Mouse (Mus musculus) MEL-GATA-1-ER (cell line): ENCODE data around the gene Gsk3a.

Source experiments
- DNase-seq: peaks from one replicate; pipeline ENCODE4 v3.0.0-alpha.2; 2012; ENCODE audit warnings: low read depth; ENCODE audit errors: extremely low read depth

Gsk3a gene

DNA sequence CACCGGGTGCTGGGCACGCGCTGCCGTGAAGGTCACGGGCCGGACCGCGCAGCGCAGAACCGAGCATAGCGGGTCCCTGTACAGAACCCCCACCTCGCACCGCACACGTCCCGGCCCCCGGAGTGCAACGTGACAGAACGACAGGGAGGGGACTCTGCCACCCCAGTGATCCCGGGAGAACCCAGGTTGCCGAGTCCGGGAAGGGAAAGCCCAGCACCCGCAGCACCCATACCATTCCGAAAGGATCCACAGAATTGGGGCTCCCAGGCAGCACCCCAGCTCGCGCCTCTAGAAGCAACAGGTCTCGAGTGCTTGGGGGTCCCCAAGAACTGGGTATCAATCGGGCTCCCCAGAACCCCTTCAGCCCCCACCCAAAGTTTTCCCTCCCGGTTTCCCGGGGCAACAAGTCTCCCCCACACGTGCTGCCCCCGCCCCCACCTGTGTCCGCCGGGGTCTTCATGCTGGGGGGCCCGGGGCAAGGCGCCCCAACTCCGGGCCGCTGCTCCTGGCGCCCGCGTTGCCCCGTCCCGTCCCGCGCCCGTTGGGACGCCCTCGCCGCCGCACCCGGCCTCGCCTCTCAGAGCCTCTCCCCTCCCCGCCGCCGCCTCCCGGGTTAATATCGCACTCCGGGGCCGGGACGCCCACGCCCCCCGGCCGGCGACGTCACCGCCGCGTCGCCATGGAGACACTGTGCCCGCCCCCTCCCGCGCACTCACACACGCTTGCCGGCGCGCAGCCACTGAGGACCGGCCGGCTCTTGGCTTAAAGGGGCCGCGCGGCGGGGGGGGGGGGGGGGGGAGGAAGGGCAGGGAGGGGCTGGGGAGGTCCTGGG, 12.7 kb upstream of the Gsk3a start, which contains the start of gene Erf:
Erf (minus strand) TSS at position 621 of the 832 bp plus-strand sequence.
- DNase-seq = no peak

DNA sequence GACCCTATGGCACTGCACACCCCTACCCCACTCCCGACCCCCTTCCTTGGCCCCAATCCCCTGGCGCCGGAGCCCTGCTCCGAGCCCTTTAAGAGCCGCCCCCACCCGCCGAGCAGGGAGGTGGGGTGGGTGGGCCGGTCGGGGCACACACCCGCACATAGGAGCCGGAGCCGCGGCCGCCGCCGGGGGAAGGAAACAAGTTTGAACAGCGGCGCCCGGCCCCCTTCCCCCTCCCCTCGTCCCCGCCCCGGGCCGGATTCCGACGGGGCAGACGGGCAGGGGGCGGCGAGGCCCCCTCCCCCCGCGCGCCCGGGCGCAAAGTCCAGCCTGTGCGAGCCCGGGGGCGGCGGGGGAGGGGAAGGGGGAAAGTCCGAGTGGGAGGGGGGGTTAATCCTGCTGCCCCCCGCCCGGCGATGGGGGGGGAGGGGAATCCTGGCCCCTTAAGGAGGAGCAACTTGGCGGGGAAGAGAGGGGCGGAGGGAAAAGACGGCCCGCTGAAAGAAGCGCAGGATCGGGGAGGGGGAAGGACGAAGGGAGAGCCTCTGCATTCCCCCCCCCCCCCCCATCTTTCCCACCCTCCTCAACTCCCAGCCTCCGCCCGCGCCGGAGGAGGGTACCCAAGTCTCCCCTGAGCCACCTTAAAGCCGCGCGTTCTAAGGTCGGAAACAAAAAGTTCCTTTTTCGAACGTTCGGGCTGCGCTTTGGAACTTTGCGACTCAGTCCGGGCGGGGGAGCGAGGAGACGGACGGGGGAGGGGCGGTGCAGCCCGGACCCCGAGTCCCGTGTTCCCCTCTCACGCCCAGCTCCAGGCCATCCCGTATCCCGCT, 11.9 kb upstream of the Gsk3a start:
- no peak for DNase-seq

DNA sequence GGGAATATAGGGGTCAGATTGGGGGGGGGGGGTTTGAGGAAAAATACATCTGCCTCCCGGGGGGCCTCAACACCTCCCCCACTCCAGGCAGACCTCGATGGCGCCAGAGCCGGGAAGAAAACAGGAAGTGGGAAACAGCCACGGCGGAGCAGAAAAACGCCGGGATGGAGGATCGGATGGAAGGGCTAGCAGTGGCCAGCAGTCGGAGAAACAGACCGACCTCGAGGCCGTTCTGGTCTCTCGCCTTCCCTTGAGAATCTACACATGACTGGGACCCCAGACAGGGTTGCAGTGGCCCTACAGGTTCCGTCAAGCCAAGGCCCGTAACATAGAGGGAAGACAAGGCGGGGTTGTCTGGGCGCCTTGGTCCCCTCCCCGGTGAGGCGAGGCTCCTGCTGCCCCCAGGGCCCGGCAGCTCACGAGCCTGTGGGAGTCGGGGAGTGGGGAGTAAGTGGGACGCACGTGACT, 11.2 kb upstream of the Gsk3a start:
- DNase-seq = no peak

DNA sequence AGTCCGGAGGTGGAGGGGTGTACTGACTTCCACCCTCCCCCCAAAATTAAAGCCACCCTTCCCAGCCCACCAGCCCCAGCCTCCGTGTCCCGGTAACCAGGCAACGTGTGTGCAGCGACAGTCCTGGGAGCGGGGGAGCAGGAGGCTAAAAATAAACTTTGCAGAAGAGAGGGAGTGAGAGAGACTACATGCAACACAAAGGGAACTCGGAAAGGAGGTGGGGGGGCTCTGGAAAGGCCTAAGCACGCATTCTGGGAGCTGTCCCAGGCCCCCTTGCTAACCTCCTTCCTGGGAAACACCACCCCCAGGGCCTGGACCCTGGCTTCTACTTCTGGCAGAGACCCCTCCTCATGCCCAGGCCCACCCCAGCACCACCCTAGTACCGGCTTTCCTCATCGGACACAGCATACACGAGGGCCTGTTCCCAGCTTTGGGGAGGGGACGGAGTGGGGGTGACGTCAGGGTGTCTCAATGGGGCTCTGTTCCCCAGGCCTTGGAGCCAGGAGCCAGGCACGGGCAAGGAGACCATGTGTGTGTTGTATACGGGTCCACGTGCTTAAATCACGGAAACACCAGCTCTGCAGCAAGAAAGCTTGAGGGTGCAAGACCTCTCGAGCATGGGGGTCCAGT, 10.5 kb upstream of the Gsk3a start:
- no peak for DNase-seq

DNA sequence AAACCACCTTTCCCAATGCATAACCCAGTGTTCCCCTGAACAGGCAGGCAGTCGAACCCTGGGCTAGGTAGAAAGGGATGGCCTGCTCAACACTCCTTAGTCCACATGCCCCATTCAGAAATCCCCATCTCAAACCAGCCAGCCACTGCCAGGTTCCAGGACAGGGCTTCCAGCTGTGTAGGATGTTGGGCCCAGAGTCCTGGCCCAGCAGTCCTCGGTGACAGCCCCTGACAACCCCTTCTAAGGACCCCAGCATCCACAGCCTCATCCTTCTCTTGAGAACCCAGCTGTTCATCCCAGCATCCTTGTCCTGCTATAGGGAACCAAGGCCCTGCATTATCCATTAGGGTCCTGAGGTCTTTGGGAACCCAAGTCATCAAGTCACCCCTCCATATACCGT, 9.8 kb upstream of the Gsk3a start:
- DNase-seq = no peak

DNA sequence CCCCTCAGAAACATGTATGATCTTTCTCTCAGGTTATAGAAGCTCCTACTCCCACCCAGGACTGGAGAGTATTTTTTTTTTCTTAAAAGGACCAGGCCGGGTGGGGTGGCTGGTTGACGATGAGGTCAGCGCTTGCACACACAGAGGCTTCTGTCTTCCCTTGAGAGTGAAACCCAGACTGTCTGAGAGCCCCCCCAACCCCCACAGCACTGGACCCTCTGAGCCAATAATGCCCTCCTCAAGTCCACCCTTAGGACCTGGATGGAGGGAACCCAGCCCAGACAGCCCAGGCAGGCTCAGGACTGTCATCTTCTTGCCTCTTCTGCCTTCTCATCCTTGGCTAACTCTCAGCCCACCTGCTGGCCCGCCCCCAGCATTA, 9.1 kb upstream of the Gsk3a start:
- DNase-seq = no peak

DNA sequence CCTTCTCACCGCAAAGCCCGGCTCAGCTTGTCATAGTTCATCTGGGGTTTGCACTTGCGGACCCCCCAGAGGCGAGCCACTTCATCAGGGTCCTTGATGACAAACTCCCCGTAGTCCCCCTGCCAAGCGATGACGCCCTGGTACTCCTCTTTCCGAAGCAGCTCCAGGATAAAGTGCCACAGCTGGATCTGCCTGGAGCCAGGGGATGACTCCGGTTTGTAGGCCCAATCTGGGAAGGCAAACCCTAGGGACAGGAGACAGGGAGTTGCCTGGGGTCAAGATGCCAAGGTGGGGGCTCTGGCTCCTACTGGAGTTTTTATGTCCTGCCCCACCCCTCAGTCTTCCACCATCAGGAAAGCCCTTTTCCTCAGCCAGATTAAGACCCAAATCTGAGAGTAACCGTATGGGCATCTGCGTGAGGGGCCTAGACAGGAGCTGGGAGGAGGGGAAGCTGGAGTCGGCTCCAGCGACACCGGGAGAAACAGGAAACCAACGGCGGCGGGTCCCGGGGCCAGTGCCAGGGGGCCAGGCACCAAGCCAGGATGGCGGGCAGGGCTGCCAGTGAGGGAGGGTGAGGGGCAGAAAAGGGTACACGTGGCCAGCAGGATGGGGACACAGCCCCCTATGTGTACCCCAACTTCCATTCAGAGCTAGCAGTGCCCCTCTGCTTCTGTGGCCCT, 8.6 kb upstream of the Gsk3a start:
- DNase-seq = no peak

DNA sequence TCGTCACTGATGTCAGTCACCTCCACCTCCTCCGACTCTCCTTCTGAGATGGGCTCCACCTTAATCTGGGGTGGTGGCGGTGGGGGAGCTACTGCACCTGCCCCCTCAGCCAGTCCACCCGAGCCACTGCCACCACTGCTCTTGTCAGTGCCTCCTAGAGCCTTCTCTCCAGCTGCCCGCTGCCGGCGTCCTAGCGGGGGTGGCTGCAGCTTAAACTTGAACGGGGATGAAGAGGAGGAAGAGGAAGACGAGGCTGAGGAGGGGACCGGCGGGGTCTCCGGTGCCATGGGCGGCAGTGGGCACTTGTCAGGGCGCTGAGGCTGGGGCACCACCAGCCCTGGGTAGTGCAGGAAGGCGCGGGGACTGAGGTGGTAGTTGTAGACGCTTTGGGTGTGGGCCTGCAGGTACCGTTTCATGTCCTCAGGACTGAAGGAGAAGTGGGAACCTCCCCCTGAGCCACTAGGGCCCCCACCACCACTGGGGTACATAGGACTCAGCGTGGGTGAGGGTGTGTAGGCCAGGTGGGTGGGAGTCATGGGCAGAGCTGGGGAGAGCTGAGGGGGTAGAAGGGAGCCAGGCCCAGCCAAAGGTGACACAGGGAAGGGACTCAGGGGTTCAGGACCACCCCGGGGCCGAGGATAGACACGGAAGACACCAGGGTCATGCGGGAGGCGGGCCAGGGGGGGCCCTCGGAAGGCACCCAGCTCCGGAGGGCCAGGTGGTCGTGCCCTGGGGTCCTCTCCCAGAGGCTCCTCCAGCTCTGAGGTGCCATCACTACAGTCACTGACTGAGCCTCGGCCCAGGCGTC, 7.1 kb upstream of the Gsk3a start:
- no peak for DNase-seq

DNA sequence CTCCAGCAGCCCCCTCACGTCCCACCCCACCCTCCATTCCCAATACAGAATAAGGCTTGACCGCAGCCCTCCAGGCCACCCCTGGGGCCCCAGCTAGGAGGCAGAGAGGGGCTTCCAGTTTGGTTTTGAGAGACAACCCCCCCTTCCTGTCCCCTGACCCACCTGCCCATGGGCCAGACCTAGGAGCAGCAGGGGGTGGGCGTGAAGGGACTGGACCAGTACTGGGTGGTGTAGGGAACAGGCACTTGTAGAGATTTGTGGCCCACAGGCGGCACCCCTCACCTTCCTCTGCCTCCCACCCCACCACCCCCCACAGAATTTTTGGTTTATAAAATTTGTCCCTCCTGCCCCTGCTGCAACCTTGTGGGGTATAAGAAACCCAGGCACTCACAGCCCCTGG, 5.7 kb upstream of the Gsk3a start:
- DNase-seq = no peak

DNA sequence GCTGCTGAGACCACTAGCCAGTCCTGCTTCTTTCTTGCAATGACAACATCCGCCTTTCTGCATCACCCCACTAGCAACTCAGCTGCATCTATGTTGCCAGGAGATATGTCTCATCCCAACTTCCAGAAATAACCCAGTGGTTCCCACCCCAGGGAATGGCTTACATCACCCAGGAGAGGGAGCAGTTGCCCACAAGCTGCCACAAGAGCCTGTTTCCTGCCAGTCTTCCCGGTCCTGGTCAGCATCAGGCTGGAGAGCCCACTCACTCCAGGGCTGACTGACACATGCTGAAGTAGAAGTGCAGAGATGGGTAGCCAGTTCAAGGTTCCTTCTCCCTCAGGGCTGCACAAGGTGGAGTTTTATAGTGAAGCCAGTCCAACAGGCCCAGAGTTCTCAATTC, 3.4 kb upstream of the Gsk3a start:
- DNase-seq = no peak

DNA sequence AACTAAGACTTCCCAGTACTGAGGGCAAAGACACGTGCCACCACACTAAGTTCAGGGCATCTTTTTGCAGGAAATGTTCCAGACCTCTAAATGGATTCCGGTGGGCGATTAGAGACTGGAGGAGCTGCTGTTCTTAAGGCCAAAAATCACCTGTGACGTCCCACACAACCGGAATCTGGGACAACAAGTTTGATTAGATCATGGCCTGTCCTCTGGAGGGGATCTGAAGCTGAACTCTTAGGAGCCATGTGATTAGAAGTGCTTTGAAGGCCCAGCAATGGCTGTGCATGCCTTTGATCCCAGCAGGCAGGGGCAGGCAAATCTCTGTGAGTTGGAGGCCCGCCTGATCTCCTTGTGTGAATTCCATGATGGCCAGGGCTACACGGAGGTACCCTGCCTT, 3.0 kb upstream of the Gsk3a start:
- DNase-seq = no peak

DNA sequence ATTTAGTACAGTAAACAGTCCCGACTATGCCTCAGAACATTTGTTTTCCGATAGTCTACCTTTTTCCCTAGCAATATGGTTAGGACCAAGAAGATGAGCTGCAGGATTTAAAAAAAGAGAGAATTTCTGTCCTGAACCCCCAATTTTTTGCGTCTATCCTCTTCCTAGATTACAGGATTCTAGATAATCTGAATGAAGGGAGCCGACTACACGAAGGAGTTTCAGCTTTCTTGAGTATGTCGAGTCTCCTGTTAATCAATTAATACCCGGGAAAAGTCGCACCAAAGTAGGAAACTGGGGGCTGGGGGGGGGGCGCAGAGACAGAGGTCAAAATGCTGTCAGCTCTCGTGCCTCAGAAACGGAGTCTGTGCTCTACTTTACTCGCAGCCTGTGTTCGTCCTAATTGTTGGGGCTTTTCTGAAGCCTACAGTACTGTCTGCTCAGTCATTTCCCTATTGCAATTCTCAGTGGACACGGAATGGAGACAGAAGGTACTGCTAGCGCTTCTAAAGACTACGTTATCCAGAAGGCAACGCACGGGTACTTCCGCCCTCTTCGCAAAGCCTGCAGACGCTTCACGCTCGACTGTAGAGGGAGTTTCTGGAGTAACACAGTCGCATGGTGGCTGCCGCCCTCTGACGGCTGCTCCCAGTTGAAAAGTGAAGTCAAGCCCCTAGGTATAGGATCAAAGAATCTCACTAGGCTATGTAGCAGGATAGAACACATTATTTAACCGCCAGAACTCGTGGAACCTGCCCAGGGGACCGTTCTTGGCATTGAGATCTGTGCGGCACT, 1.4 kb upstream of the Gsk3a start:
- DNase-seq = peak; percentile 92

DNA sequence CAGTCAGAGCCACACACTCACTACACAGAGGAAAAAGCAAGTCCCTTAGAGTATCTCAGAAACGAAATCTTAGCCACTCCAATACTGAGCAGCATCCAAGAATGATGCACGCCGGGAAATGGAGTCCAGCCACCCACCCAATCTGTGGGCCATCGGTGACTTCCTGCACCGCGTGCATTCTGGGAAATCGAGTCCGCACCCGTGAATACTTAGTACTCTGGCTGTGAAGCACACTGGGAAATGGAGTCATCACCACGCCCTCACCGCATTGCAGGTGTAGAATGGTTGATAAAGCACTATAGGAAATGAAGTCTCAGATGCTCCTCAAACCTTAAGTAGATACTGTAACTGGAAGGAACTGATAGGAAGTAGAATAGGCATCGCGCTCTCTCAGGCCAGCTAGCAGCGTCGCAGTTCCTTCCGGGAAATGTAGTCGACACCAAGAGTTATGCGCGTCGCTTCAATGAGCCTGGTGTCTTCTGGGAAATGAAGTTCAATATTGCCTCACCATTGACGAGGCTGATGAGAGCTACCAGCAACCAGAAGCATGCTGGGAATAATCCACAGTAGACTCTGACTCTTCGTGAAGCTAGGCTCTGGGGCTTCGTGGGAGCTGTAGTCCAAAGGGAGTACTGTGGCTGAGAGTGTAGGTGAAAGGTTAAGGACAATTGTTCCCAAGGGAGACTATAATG, 510 bp upstream of the Gsk3a start:
- peak; percentile 99 for DNase-seq

DNA sequence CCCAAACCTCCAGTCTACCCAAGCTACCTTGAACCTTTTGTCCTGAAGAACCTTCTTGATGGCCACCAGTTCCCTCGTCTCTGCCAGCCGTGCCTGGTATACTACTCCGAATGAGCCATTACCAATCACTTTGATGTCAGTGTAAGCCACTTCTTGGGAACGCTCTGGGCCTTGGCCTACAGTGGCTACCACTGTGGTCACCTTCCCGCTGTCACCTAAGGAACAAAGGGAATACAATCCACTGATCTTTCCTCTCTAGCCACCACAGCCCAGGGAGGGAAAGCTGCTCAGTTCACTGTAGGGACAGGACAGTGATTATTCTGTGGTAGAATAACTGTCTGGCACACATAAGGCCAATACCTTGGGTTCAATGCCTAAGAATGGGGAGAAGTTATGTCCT, 2.1 kb downstream of the Gsk3a start:
- no peak for DNase-seq

DNA sequence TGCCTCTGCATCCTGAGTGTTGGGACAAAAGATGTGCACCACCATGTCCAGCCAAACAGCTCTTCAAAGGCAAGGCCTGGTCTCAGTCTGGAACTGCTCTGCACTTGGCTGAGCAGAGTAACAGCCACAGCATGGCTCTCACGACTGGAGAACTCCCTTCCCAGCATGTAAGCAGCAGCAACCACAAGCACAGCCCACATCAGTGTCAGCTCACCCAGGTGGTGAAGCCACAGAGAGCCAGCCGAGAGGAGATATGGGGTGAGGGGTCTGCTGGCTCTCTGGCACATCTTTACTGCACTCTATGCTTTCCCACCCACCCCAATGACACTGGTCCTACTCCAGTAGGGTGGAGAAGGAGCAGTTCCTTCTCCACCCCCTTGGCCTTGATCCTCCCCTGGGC, 4.6 kb downstream of the Gsk3a start:
- no peak for DNase-seq

DNA sequence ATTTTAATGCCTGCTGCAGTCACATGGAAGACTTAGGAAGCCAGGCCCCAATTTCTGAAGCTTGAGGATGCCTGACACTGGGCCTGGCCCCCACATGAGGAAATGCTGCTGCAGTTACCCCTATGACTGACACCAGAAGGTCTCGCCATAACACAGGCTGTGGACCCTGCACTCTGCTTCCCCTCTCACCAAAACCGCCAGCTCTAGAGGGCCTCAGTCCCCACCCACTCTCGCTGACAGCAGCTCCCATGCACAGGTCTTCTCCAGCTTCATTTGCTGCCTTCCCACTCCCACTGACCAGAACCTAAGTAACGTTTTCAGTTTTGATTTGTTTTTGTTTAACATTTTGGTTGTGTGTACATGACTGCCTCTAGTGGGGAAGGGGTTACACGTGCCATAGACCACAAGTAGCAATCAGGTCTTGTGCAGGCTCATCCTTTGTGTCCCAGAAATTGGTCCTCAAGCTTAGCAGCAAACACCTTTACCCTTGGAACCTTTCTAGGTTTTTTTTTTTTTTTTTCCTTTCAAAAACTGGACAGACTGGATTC, 5.5 kb downstream of the Gsk3a start:
- no peak for DNase-seq

DNA sequence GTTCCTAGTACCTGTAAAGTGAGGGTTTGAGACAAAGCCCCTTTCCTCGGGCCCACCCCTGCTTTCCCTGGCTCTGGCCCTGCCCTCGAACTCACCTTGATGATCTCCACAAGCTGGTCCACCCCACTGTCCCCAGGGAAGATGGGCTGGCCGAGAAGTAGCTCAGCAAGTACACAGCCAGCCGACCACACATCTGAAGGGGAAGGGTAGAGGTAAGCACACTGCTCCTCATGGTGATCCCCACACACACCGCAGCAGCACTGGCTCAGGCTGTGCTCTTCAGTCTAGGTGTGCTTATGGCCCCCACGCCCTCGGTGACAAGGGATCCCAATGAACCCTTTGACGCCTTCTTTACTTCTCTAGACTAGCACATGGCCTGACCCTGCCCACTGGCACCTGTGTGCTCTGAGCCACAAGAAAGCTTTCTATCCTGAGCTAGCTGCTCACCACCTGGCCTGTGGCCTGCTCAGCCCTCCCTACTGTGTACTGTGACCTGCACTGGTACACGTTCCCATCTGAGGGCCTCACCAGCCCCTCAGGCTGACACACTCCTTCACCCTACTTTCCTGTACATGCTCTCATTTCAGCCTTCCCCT, 6.9 kb downstream of the Gsk3a start:
- no peak for DNase-seq

DNA sequence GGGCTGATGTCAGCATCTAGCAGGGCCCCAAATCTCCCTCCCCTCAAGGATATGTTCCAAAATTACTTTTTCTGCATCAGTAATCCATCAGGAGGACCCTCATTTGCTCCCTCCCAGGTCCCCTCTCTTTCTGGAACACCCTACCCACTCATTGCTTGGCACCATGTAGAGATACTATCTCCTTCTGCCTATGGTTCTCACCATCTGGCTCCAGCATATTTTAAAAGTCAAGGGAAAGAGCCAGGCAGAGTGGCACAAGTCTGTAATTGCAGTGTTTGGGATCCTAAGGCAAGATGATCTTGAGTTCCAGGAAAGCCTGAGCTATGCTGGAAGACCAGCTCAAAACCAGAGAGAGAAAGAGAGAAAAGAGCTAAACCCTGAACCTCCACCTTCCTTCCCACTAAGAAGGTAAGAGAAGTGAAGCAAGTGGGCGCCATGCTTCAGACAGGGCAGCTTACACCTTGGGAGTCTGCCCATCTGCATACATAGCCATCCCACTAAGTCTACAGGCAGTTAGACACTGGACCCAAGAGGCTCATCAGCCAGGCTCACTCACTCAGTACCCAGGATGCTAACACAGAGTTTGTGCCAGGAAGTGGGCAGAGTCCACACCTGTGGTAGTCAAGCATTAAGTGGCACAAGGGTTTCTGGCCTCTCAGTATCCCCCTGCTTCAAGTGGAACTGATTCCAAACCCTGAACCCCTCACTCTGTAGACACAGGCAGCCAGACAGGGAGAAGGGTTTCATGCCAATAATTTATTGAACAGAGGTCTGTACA, 9.9 kb downstream of the Gsk3a start:
- no peak for DNase-seq
